Mouse (Mus musculus): ENCODE results near the gene Gucy2f. TPM values are rescaled to one million over a fixed set of nuclear protein-coding genes. Genes with fewer than 3 reads are reported as not detected.

The Gucy2f gene
- polyA plus RNA-seq, 1 experiment: not detected

- WGBS: 53% methylated on average over 5 of the region's 5 CpGs
- H3K4me1 ChIP-seq (ENCODE audit: control insufficient read depth, insufficient read depth, low read length): no peaks in the 10 kb centered on the region
- H3K4me3 ChIP-seq (ENCODE audit: insufficient read depth, low read depth, low read length): no peak overlapping the region
- TF ChIP-seq POLR2A (IDR thresholded peaks at IDR 0.05; ENCODE audit: insufficient read depth, low read depth, low read length): no peak
- H3K27ac ChIP-seq (ENCODE audit: insufficient read depth, low read depth, low read length): no peak overlapping the region
Observed at GRCm38 (mm10) chrX:142095579-142095978, 101.2 kb downstream of the Gucy2f start.

DNA sequence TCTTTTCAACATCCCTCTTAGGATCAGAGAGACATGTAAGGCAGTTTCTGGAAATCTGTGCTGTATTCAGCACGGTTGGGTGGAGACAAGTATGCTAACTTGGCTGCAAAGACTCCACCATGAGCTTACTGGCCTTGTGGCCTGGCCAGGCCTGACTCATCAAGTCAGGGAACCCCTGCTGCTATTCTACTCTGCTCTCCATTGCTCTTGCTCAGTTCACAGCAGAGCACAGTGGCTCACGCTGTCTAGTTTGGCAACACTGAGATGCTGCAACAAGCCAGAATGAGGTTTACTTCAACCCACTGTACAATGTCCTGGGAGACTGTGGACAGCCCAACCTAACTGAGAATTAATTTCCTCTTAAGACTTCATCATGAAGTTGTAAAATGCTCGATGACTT lies 134.1 kb downstream of the Gucy2f start:
- WGBS: 59% methylated on average over 3 of the region's 3 CpGs
- Histone ChIP-seq H3K4me3 (ENCODE audit: insufficient read depth, low read depth, low read length) (no peak overlapping the region), H3K4me1 (ENCODE audit: control insufficient read depth, insufficient read depth, low read length) (no peaks in the 10 kb centered on the region), H3K27ac (ENCODE audit: insufficient read depth, low read depth, low read length) (no peak overlapping the region)
- TF ChIP-seq POLR2A (IDR thresholded peaks at IDR 0.05; ENCODE audit: insufficient read depth, low read depth, low read length): no peak
- TF ChIP-seq CTCF (IDR thresholded peaks at IDR 0.05; ENCODE audit: insufficient read depth, low read depth, low read length): no peak

Other genes starting within 250 kb of the Gucy2f start
- not detected in 2 replicates for gene Nxt2, start 29.8 kb upstream of the Gucy2f start, polyA plus RNA-seq (2012; ENCODE audit: insufficient read depth, insufficient read length, low replicate concordance, missing spikeins)
- gene Kcne1l, start 109.4 kb upstream of the Gucy2f start, polyA plus RNA-seq (2012; ENCODE audit: insufficient read depth, insufficient read length, low replicate concordance, missing spikeins): not detected in 2 replicates
- 86.7 TPM in 1 of 2 replicates, not detected in the other for gene Acsl4, start 193.6 kb upstream of the Gucy2f start, polyA plus RNA-seq (2012; ENCODE audit: insufficient read depth, insufficient read length, low replicate concordance, missing spikeins)

Data from olfactory bulb, adult 2 months (tissue).